Mouse (Mus musculus): Measurements from ENCODE around the gene Hspb7. TPM values are rescaled to one million over a fixed set of nuclear protein-coding genes. Genes with fewer than 3 reads are reported as not detected.
A peak's percentile ranks its signal among the peaks of the same experiment; 100 is the strongest.

The Hspb7 gene
- 3.5 and 3.8 TPM in 2 replicates for polyA plus RNA-seq (2014; fragmentation: Nextera tagmentation; extraction: Ambion mirVana)

GRCm38 (mm10) chr4:141420192-141420829 is at the start of gene Hspb7:
Gene Hspb7 (plus strand): TSS chr4:141420779.
- peak within 1 kb of the TSS; percentile 43 for H3K4me2 ChIP-seq (ENCODE audit: low read length)
- H3K4me3 ChIP-seq (ENCODE audit: low read depth, low read length): no peak within 1 kb of the TSS
- DNase-seq (ENCODE audit: low spot score) (no peak), ATAC-seq (replicated peaks; ENCODE audit: low FRiP score, low TSS enrichment, low read depth) (no peak)
- no peaks in the 10 kb centered on the region for H3K27me3 ChIP-seq (replicated peaks; ENCODE audit: control insufficient read depth, insufficient read depth, low read length)
- WGBS: 54% methylated on average over 9 of the region's 9 CpGs
- H3K9ac ChIP-seq (ENCODE audit: low read length): peak within 1 kb of the TSS; percentile 17
- H3K4me1 ChIP-seq (replicated peaks; ENCODE audit: control insufficient read depth, insufficient read depth, low read length): peaks cover 15% of the 10 kb centered on the region
- no peaks in the 10 kb centered on the region for H3K9me3 ChIP-seq (ENCODE audit: control insufficient read depth, low read length)
- H3K27ac ChIP-seq (ENCODE audit: low read depth): peak within 1 kb of the TSS; percentile 48
- no peaks in the 10 kb centered on the region for H3K36me3 ChIP-seq (ENCODE audit: control insufficient read depth, insufficient read depth, low read length)

GRCm38 (mm10) chr4:141372426-141372825 is 48.2 kb upstream of the Hspb7 start:
- Histone ChIP-seq H3K36me3 (ENCODE audit: control insufficient read depth, insufficient read depth, low read length) (no peaks in the 10 kb centered on the region), H3K27me3 (replicated peaks; ENCODE audit: control insufficient read depth, insufficient read depth, low read length) (peaks cover 13% of the 10 kb centered on the region; the same call in 1 of the 2 replicates), H3K4me1 (replicated peaks; ENCODE audit: control insufficient read depth, insufficient read depth, low read length) (no peaks in the 10 kb centered on the region), H3K4me3 (ENCODE audit: low read depth, low read length) (no peak overlapping the region), H3K9ac (ENCODE audit: low read length) (no peak overlapping the region), H3K9me3 (ENCODE audit: control insufficient read depth, low read length) (no peaks in the 10 kb centered on the region), H3K4me2 (ENCODE audit: low read length) (no peak overlapping the region), H3K27ac (ENCODE audit: low read depth) (no peak overlapping the region)
- DNase-seq (ENCODE audit: low spot score) (no peak), ATAC-seq (replicated peaks; ENCODE audit: low FRiP score, low TSS enrichment, low read depth) (no peak)
- 89% methylated on average over 5 of the region's 5 CpGs for WGBS

- Histone ChIP-seq H3K9me3 (ENCODE audit: control insufficient read depth, low read length) (no peaks in the 10 kb centered on the region), H3K9ac (ENCODE audit: low read length) (no peak overlapping the region), H3K4me1 (replicated peaks; ENCODE audit: control insufficient read depth, insufficient read depth, low read length) (peaks cover 11% of the 10 kb centered on the region; the same call in 1 of the 2 replicates), H3K4me3 (ENCODE audit: low read depth, low read length) (no peak overlapping the region), H3K27ac (ENCODE audit: low read depth) (no peak overlapping the region), H3K27me3 (replicated peaks; ENCODE audit: control insufficient read depth, insufficient read depth, low read length) (peaks cover 32% of the 10 kb centered on the region), H3K36me3 (ENCODE audit: control insufficient read depth, insufficient read depth, low read length) (no peaks in the 10 kb centered on the region), H3K4me2 (ENCODE audit: low read length) (no peak overlapping the region)
- WGBS: 69% methylated on average over 8 of the region's 8 CpGs
- no peak for ATAC-seq (replicated peaks; ENCODE audit: low FRiP score, low TSS enrichment, low read depth)
- DNase-seq (ENCODE audit: low spot score): no peak
Measured at GRCm38 (mm10) chr4:141379674-141380073, 40.9 kb upstream of the Hspb7 start.

GRCm38 (mm10) chr4:141382406-141382805 is 38.2 kb upstream of the Hspb7 start:
- Histone ChIP-seq H3K4me2 (ENCODE audit: low read length) (peak overlapping the region; percentile 78), H3K4me1 (replicated peaks; ENCODE audit: control insufficient read depth, insufficient read depth, low read length) (peaks cover 11% of the 10 kb centered on the region), H3K27ac (ENCODE audit: low read depth) (no peak overlapping the region), H3K27me3 (replicated peaks; ENCODE audit: control insufficient read depth, insufficient read depth, low read length) (peaks cover 32% of the 10 kb centered on the region), H3K36me3 (ENCODE audit: control insufficient read depth, insufficient read depth, low read length) (no peaks in the 10 kb centered on the region), H3K9ac (ENCODE audit: low read length) (peak overlapping the region; percentile 38), H3K9me3 (ENCODE audit: control insufficient read depth, low read length) (no peaks in the 10 kb centered on the region), H3K4me3 (ENCODE audit: low read depth, low read length) (peak overlapping the region; percentile 28)
- ATAC-seq (replicated peaks; ENCODE audit: low FRiP score, low TSS enrichment, low read depth) (peak; percentile 24; the same call in 1 of the 2 replicates), DNase-seq (ENCODE audit: low spot score) (peak; percentile 74)
- under 1% methylated on average over 25 of the region's 25 CpGs for WGBS

- Histone ChIP-seq H3K4me1 (replicated peaks; ENCODE audit: control insufficient read depth, insufficient read depth, low read length) (peaks cover 11% of the 10 kb centered on the region), H3K4me2 (ENCODE audit: low read length) (no peak overlapping the region), H3K9ac (ENCODE audit: low read length) (no peak overlapping the region), H3K36me3 (ENCODE audit: control insufficient read depth, insufficient read depth, low read length) (no peaks in the 10 kb centered on the region), H3K27me3 (replicated peaks; ENCODE audit: control insufficient read depth, insufficient read depth, low read length) (peaks cover 32% of the 10 kb centered on the region), H3K9me3 (ENCODE audit: control insufficient read depth, low read length) (no peaks in the 10 kb centered on the region), H3K4me3 (ENCODE audit: low read depth, low read length) (no peak overlapping the region), H3K27ac (ENCODE audit: low read depth) (no peak overlapping the region)
- WGBS: 0% methylated on average over 7 of the region's 7 CpGs
- ATAC-seq (replicated peaks; ENCODE audit: low FRiP score, low TSS enrichment, low read depth): peak; percentile 34; the same call in 1 of the 2 replicates
- peak; percentile 81 for DNase-seq (ENCODE audit: low spot score)
Measured at GRCm38 (mm10) chr4:141385275-141385674, 35.3 kb upstream of the Hspb7 start.

GRCm38 (mm10) chr4:141386150-141386549 is 34.4 kb upstream of the Hspb7 start:
- Histone ChIP-seq H3K36me3 (ENCODE audit: control insufficient read depth, insufficient read depth, low read length) (no peaks in the 10 kb centered on the region), H3K27me3 (replicated peaks; ENCODE audit: control insufficient read depth, insufficient read depth, low read length) (peaks cover 26% of the 10 kb centered on the region), H3K4me1 (replicated peaks; ENCODE audit: control insufficient read depth, insufficient read depth, low read length) (peaks cover 11% of the 10 kb centered on the region), H3K27ac (ENCODE audit: low read depth) (no peak overlapping the region), H3K4me2 (ENCODE audit: low read length) (no peak overlapping the region), H3K4me3 (ENCODE audit: low read depth, low read length) (no peak overlapping the region), H3K9me3 (ENCODE audit: control insufficient read depth, low read length) (no peaks in the 10 kb centered on the region), H3K9ac (ENCODE audit: low read length) (no peak overlapping the region)
- DNase-seq (ENCODE audit: low spot score) (no peak), ATAC-seq (replicated peaks; ENCODE audit: low FRiP score, low TSS enrichment, low read depth) (no peak)
- WGBS: 75% methylated on average over 7 of the region's 7 CpGs

- H3K4me3 ChIP-seq (ENCODE audit: low read depth, low read length): no peak overlapping the region
- no peak overlapping the region for H3K9ac ChIP-seq (ENCODE audit: low read length)
- 16% methylated on average over 5 of the region's 5 CpGs for WGBS
- H3K4me1 ChIP-seq (replicated peaks; ENCODE audit: control insufficient read depth, insufficient read depth, low read length): peaks cover 9% of the 10 kb centered on the region
- H3K36me3 ChIP-seq (ENCODE audit: control insufficient read depth, insufficient read depth, low read length): no peaks in the 10 kb centered on the region
- no peaks in the 10 kb centered on the region for H3K9me3 ChIP-seq (ENCODE audit: control insufficient read depth, low read length)
- peaks cover 21% of the 10 kb centered on the region for H3K27me3 ChIP-seq (replicated peaks; ENCODE audit: control insufficient read depth, insufficient read depth, low read length)
- ATAC-seq (replicated peaks; ENCODE audit: low FRiP score, low TSS enrichment, low read depth) (peak; percentile 15; the same call in 1 of the 2 replicates), DNase-seq (ENCODE audit: low spot score) (peak; percentile 94)
- no peak overlapping the region for H3K4me2 ChIP-seq (ENCODE audit: low read length)
- no peak overlapping the region for H3K27ac ChIP-seq (ENCODE audit: low read depth)
Measured at GRCm38 (mm10) chr4:141387093-141387784, 33.3 kb upstream of the Hspb7 start.

- Histone ChIP-seq H3K4me2 (ENCODE audit: low read length) (no peak overlapping the region), H3K9me3 (ENCODE audit: control insufficient read depth, low read length) (no peaks in the 10 kb centered on the region), H3K27ac (ENCODE audit: low read depth) (no peak overlapping the region), H3K9ac (ENCODE audit: low read length) (no peak overlapping the region), H3K27me3 (replicated peaks; ENCODE audit: control insufficient read depth, insufficient read depth, low read length) (peaks cover 16% of the 10 kb centered on the region), H3K4me3 (ENCODE audit: low read depth, low read length) (no peak overlapping the region), H3K36me3 (ENCODE audit: control insufficient read depth, insufficient read depth, low read length) (no peaks in the 10 kb centered on the region), H3K4me1 (replicated peaks; ENCODE audit: control insufficient read depth, insufficient read depth, low read length) (peaks cover 2% of the 10 kb centered on the region; the same call in 1 of the 2 replicates)
- 61% methylated on average over 5 of the region's 5 CpGs for WGBS
- no peak for DNase-seq (ENCODE audit: low spot score)
- ATAC-seq (replicated peaks; ENCODE audit: low FRiP score, low TSS enrichment, low read depth): no peak
Measured at GRCm38 (mm10) chr4:141387933-141388332, 32.6 kb upstream of the Hspb7 start.
